Mouse (Mus musculus) spleen, adult 18-20 months (tissue): Measurements from ENCODE around the gene Phf21a.
"Not testable (repeated sequence)": the region's sequence is repeated elsewhere in the genome, so short reads cannot be mapped to it uniquely, and the experiment has no call there.

Experiments used
- DNase-seq, 2 experiments: peaks; one replicate each; pipeline ENCODE4 v3.0.0; 2022; ENCODE audit warnings: mixed read lengths in 2 of 2

Gene Phf21a

DNA sequence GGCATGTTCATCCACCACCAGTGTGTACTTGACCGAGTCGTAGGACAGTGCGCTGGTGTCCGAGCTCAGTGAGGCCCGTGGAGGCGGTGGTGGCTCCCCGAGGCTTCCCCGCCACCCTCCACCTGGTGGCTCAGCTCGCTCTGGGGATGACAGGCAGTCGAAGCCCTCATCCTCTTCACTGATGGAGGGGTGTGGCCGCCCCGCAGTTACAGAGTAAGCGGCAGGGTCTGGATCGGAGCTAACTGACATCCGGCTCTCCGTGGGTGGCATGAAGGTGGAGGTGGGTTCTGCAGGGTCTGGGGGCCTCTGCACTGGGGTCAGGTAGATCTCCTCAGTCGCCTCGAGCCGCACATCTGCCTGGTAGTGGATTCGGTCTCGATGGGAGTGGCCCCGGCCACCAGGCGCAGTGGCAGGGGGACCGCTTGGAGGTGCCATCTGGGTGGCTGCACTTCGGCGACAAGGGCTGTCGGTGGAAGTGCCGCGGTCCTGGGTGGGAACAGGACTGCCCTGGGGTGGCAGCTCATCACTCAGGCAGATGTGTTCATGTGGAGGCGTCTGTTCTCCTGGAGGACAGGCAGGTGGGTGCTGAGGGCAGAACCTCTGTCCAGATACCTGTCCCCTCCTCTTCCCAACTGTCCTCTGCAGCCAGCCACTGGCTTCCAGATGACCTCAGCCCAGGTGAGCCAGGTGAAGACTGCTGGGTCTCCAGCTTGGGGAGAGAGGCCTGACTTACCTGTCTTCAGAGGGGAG lies 294.1 kb downstream of the Phf21a start:
- DNase-seq = no peak

DNA sequence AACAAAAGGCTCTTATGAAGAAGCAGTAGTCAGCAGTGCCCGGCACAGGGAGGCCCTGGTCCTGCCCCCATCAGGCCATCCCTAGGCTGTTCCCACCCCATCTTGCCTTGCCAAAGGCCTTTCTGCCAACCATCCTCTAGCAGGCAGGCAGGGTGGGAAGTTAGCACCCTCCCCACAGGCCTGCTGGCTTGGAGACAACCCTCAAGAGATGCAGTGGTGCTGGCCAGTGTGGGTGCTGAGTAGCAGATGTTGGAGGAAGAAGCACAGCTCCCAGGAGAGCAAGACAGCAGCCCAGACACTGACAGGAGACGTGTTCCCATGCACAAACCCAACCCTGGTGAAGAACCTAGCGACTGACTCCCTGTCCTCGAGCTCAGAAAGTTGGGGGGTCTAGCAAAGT lies 294.7 kb downstream of the Phf21a start:
- DNase-seq = no peak

DNA sequence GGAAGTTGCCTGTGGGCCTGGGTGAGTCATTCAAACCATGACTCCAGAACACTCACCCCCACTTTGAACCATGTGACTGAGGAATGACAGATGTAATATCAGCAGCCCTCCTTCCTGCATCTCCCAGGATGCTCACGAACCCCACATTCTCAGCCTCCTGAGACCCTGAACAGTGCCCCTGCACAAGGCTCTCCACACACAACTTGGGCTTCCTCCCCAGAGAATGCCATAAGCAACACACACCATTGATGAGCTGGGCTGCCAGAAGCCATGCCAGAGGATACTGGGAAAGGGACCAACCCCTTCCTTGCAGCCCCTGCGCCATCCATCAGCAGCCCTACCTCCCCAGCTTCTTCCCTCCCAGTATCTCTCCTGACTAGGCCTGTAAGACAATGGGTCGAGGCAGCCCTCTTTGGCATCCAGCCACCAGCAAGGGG lies 295.2 kb downstream of the Phf21a start:
- DNase-seq = no peak

DNA sequence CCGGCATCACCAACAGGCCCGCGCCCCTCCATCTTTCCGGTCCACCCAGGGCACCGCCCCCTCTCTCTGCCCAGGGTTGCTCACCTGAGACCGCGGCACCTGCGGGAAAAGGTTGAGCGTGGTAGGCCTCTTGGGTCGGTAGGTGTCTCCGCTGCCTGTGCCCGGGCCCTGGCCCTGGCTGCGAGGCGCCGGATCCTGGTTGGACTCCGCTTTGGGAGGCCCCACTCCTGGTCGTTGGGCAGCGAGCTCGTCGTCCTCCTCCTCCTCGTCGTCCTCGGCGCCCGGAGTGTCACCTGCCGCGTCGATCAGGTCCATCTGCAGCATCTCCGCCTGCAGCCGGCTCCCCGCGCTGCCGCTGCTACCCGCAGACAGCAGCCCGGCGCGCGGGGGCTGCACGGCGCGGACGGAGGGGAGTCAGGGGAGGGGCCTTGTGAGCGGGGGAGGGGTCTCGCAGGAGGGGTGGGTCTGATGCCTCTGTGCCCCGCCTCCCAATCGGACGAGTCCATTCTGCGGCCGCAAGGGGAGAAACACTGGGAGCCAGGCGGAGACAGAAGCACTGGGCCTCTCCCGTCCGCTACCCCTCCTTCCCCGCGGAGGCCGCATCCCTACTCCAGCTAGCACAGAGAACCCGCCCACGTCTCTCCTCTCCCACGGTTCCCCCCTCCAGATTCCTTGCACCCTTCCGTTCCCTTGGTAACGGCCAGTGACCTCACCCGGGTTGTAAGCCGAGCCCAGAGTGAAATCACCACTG lies 296.1 kb downstream of the Phf21a start:
- DNase-seq = peak; percentile 30 to 33

DNA sequence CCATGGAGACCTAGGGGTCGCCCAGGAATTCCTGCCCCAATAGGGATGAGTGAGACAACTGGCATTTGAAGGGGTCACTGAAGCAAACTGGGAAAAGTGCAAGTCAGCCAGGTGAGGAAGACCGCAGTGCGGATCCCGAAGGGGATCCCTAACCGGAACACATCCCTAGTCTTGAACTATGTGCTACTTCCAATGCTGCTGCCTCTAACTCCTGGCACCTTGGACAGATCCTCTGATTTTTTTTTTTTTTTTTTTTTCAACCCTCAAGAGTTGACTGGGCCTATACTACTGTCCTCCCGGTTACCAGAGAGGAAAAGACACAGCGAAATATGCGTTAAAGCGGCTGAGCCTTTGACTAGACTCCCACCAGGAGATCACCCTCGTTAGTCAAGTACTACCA lies 296.7 kb downstream of the Phf21a start:
- DNase-seq = no peak

DNA sequence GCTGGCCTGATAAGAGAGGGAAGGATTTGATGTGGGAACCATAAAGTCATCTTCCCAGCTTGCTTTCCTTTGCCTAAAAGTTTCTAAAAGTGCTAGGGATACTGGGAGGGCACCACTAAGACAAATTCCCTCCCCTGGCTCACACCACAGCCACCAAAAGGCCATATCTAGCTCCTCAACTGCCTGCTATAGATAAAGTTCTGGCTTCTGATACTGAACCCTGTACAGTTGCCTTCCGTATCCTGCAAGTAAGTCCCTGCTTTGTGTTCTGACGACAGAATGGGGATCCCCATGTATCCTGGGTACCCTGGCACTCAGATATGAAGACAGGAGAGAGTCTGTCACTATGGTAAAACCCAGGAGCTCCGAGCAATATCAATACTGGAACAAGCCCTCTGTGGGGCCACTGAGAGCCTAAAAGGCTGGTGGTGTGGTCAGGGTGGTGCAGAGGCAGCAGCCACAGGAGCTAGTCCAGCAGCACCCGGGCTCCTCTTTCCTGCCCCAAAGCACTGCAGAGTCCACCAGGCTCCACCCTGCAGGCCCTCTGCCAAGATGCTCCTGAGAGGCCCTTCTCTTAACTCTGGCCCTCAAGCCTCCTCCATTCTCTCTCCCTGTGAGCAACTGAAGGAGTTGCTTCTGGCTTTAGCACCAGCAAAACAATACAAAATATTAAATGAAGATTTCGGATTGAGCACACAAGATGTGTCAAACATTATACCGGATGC lies 297.5 kb downstream of the Phf21a start:
- DNase-seq = no peak

DNA sequence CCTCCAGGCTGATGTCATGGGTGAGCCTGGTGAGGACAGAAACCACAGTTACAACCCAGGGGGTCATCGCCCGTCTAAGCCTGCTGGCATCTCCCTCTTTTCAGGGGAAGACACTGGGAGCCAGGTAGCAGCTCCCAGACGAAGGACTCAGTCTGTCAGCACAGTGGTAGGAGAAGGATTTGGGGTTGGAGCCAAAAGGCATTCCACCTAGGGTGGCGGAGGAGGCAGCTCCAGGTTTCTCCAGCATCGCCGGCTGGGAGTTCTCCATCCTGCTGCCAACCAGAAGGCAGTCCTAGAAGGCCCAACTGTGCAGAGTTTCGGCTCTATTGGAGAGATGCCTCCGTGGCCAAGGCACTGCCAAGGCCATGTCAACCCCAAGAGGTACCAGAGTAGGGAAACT lies 298.2 kb downstream of the Phf21a start:
- DNase-seq = no peak

DNA sequence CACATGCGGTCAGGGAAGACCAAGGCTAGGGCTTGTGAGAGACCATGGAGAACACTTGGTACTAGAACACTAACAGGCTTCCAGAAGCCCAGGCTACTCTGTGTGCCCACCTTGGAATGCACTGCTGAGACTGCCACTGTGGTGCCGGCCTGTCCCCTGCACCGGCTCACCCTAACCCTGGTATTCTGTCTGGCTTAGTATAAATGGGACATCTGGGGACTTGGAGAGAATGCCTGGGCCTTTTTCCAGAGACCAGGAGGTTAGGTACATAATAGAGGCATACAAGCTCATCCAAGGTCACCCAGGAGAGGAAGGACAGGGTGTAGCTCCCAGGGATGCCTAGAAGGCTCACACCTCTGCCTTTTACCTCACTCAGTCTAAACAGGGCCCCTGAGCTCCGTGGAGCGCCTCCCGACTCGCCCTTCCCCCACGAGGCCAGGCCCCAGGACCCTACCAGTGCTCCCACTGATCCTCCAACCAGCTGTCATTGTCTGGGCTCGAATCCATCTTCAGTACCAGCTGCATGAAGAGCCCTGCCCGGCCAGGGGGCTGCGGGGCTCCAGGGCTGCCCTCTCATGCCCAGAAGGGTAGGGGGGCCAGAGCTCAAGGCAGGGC lies 298.9 kb downstream of the Phf21a start:
- no peak for DNase-seq

DNA sequence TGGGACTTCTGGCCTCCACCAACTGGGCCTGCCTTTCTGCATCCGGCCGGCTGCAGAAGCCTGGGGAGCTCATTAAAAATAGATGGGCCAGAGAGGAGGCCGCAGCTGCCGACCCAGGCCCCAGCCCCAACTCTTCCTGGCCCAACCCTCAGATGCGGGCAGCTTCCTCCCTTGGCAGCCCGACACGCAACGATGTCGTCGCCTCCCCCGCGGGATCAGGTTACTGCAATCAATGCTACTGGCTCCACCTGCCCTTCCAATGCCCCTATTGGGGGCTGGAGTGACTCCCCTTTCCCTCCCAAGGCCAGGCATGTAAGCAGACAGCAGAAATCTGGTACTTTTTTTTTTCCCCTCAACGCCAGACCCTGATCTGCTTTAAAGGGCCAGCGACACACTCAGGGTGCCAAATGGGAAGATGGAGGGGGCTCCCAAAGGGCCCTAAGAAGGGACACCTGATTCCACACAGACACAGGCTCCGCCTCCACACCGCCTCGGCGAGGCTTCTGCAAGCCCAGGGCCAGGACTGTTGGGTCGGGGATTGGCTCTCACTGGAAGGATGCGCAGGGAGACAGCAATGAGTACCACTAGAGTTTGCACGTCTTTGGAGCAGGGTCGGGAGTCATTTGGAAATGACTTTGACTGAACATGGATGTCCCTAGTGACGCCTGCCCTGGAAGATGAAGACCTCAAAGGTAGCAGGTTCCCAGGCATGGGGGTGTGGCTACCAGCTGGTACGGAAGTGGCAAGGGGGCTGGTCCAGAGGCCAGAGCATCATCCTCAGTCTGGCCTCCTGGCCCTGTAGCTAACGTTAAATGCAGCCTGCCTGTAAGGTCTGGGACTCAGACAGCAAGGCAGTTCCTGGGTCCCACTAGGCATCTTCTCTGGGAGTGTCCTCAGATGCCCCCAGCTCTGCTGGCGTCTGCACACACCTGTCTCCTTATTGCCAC lies 299.7 kb downstream of the Phf21a start:
- DNase-seq = no peak

DNA sequence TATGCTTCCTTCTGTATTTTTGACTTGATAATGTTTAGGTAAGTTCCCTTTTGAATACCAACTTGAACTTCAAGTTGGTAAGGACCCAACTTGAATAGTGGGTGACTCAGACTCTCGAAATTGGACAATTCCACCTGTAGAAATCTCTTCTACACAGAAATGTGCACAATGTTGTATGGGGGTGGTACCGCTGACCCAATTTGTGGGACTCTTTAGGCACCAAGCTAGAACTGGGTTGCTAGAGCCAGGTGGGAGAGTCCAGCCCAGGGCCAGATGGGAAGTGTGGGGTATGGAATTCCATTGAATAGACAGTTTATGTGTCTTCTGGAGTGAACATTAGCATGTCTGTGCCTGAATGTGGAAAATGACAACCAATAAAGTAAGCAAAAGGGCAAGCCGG lies 302.6 kb downstream of the Phf21a start:
- no peak for DNase-seq

DNA sequence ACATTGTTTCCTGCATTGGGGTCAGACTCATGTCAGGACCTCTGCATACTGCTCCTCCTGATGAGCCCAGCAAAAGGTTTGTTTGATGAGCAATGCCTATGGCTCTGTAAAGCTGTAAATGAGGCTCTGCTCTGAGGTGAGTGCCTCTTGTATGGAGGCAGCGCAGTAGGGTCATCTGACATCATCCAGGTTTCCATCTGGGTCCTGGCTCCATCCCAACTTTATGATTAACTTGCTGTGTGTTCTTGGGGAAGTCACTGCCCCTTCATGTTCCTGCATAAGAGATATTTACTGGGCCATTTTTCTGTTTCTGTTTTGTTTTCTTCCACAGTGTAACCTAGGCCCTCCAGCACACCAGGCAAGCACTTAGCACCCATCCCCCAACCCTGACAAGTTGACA lies 304.5 kb downstream of the Phf21a start:
- no peak for DNase-seq

DNA sequence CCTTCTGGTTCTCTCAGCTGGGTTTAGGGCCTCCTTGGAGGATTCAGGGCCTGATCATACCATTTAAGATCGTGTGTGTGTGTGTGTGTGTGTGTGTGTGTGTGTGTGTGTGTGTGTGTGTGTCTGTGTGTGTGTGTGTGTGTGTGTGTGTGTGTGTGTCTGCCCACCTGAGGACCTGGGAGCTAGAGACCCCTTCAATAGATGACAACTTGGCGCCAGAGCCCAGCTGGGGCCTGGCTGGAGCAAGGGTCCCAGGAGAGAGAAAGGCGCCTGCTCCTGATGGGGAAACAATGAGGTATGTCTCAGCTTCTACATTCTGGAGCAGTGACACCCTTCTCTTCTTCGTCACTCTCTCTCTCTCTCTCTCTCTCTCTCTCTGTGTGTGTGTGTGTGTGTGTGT lies 307.0 kb downstream of the Phf21a start:
- DNase-seq = not testable (repeated sequence)

DNA sequence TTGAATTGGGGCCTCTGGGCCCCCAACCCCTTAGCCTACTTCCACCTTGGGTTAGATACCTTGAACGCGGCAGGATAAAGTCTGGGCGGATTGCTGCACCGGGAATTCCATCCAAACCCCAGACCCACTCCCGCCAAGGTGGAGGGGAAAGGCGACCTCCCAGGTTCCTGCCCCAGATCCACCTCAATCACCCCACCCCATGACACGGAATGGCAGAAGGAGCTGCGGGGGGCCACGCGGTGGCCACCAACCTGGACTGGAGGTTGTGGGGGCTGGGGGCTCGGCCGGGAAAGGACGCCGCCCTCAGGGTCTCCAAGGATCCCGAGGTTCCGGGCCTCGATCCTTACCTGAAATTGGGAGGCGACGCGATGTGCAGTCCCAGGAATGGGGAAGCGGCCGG lies 307.8 kb downstream of the Phf21a start:
- DNase-seq = no peak

DNA sequence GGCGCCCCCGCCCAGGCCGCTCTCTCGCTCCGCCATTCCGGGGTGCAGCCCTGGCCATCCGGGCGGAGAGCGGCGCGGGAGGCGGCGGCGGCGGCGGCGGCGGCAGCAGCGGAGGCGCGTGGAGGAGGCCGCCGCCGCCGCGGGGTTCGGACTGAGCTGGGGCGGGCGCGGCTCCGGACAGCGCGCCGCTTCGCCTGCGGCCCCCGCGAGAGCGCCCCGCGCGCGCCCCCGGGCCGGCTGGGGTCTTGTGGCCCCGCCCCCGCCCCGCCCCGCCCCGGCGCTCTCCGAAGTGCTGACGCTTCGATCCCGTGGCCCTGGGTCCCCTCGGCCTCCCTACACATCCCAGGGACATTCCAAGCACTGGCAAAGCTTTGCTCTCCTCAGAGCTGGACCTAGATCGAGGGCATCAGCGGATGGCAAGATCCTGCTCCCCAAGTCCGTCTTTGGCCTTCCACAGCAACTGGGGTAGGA lies 308.2 kb downstream of the Phf21a start, which contains the start of gene Mapk8ip1:
Mapk8ip1 (minus strand) TSS at position 173 of the 471 bp plus-strand sequence.
- no peak for DNase-seq

DNA sequence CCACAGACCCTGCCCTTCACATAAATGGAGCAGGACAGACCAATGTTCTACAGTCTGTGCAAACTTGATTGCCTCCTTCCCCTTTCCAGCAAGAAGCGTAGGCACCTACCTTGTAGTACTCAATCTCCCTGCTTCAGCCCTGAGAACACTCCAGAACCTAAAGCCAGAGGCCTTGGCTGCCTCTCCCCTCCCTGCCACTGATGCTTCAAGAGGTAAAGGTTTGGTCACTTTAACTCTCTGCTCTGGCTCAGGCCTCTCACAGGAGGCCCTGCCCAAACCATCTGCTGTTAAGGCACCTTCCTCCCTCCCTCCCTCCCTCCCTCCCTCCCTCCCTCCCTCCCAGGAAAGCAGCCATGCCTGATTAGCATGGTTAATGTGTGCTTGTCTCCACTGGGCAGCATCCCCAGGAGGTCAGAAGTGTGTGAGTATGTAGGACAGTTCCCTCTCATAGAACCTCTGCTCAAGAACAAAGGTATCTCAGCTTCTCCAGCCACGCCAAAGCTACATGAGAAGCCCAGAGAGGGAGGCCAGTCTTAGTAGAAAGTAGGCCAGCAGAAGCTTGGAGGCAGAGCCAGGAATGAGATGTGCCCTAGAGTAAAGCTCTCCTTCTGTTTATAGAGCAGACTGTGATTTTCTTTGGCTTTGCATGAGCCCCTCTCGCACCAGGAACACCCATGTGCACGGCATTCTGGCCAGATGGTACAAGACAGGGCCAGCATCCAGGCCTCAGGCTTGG lies 309.8 kb downstream of the Phf21a start:
- no peak for DNase-seq

DNA sequence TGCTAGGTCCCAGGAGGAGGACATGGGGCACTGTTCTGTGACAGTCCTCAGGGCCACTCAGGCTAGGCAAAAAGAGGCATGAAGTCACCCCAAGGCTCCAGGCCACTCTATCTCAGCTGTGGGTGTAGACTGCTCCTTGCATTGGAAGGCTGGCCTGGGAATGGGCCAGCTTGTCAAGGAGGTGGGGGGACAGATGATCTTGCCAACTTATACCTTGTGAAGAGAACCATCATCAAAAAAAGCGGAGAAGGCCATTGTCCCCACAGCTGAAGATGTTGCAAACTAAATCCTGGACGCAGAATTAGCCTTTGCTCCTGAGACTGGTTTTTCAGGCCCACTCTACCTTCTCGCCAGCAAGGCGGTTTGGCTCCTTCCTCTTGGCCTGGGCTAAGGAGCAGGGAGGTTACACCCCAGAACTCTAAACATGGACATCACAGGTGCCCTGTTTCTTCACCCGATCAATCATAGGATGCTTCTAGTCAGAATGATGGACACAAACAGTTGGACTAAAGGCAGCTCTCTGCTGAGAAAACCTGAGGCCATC lies 310.9 kb downstream of the Phf21a start:
- no peak for DNase-seq

DNA sequence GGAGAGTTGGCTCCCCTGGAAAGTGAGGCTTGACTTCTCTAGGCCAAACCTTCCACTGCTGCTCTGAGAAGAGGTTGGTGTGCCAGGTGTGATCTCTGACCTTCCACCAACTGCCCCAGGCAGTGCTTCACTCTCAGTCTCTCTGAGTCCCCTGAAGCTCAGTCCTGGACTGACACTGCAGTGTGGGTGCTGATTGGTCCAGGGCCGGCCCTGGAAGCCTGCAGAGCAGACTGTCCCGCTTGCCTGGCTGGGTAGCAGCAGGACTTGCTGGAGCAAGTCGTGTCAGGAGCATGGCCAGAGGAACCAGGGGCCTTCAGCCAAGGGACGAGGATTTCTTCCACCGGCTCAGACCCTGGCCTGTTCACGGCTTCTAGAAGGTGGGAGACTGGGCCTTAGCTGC lies 311.8 kb downstream of the Phf21a start:
- no peak for DNase-seq

DNA sequence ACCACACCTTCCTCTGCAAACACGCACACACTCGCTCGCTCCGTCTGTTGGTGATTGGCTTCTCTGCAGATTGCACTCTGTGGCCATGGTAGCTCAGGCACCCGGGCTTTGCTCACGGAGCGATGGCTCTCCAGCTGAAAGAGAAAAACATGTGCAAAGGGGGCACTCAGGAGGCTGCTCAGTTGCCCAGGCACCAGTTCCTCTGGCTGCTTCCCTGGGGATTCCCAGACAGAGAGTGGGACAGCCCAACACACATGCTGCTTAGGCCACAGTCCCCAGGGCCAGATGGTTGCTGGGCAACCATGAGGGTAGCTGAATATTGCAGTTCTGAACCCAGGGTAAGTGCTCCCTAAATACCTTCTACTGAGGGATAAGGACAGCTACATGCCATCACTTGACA lies 312.8 kb downstream of the Phf21a start:
- no peak for DNase-seq

DNA sequence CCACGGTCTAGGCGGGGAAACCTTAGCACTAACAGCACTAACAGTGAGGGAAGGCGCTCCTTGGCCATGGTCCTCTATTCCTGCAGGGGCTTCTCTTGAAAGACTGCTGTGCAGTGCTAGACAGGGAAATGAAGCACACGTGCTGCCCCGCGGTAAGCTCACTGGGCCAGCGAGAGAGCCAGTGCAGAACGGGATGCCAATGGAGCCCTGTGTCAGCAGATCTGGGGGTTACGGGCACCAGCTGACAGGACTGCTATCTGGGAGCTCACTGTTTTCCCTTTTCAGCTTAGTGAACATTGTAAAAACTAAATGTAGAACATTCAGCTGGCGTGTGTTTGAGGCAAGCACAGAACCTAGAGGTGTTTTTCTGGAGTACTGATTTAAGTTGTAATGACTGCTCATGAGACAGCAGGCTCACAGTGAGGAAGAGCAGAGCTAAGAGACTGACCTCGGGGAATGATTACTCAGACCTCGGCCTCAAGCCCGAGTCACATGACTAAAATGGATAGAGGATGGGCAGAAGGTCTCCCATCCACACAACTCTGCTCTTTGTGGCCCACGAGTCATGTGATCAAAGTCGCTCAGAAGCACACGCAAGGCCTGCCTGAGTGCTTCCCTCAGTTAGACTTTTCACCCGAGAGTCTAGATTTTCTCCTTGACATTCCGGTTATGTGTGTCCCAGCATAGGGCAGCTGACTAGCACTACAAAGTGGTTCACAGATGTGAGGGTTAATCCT lies 315.6 kb downstream of the Phf21a start:
- no peak for DNase-seq

DNA sequence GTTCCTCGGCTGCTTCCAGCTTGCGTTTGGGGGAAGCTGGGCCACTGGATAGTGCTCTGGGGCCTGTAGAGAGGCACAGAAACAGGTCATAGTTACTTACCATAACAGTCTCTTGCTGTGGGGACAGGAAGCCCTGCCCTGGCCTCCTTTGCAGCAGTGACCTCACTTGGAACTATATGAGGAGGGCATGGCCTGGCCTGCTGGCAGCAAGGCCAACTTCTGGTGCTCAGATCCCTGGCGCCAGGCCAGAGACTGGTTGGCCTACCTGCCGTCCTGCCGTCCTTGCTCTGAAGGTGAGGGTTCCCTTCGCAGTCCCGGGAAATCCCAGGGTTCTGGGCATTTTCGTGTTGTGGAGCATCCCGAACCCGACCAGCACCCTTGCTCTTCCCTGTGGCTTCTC lies 318.8 kb downstream of the Phf21a start:
- no peak for DNase-seq
